Mouse (Mus musculus): ENCODE data around the gene Pip5k1b. TPM values are rescaled to one million over a fixed set of nuclear protein-coding genes. Genes with fewer than 3 reads are reported as not detected.

Pip5k1b gene
- polyA plus RNA-seq, 1 experiment from 2014 or later: 0.82 TPM

DNA sequence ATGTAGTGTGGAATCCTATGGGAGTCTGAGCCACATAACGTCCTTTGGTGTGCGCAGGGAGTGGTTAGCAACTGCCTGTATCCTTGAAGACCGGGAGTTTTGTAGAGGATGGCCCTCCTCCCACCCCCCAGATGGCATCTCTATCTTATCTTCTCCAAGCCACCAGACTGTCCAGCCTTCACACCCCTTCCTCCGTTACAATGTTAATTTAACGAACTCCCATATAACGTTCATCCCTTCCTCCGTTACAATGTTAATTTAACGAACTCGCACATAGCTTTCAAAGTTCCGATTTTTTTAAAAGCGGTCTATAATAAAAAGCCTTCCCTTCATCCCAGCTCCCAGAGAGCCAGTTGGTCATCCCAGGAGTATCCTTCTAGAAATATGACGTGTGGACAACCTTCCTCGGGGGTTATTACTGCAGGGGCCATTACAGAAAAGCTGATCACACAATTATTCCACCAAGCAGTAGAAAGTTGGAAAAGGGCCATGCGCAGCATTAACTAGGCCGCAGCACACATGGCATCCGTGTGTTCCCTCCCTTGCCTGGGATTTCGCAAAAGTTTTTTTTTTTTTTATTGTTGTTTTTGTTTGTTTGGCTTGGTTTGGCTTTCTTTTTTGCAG is 13.9 kb downstream of the Pip5k1b start:
- H3K36me3 ChIP-seq: no peaks in the 10 kb centered on the region
- H3K4me1 ChIP-seq (replicated peaks): no peaks in the 10 kb centered on the region
- H3K9me3 ChIP-seq: no peaks in the 10 kb centered on the region
- no peaks in the 10 kb centered on the region for H3K27me3 ChIP-seq
- ATAC-seq (ENCODE audit: low read depth): no peak
- no peak overlapping the region for H3K4me2 ChIP-seq
- 85% methylated on average over 17 of the region's 17 CpGs for WGBS
- H3K27ac ChIP-seq (replicated peaks): no peak overlapping the region
- H3K4me3 ChIP-seq: no peak overlapping the region
- H3K9ac ChIP-seq: no peak overlapping the region

DNA sequence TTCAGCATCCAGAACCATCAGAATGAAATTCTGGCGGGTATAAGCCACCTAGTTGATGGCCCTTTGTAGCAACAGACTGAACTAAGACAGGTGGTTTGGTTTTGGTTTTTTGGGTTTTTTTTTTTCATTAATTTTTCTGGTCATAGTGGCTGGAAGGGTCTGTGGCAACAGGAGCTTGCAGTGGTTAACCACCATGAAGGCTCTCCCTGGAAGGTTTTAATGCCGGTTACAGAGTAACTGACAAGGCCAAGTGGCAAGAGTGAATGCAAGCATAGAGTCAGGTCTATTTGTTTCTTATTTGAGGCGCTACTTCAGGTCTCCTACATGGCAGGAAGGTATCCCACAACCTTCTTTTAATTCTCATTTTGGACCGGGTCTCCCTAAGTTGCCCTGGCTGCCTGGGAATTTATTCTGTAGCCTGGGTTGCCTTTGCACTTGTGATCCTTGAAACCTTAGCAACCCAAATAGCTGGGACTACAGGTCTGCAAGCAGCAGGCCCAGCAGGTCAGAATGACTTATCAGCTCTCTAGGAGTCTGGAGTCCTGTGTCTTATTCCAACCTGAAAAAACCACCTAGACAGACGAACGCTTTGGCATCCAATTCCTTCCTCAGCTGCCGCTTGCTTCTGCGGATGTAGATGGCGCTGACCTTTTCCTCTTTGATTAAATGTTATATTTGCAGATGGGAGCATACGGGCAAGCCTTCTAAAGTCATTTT is 14.6 kb downstream of the Pip5k1b start:
- Histone ChIP-seq H3K9ac (no peak overlapping the region), H3K27ac (replicated peaks) (no peak overlapping the region), H3K9me3 (no peaks in the 10 kb centered on the region), H3K4me1 (replicated peaks) (no peaks in the 10 kb centered on the region), H3K27me3 (no peaks in the 10 kb centered on the region), H3K4me3 (no peak overlapping the region), H3K36me3 (no peaks in the 10 kb centered on the region), H3K4me2 (no peak overlapping the region)
- 87% methylated on average over 10 of the region's 10 CpGs for WGBS
- ATAC-seq (ENCODE audit: low read depth): no peak

DNA sequence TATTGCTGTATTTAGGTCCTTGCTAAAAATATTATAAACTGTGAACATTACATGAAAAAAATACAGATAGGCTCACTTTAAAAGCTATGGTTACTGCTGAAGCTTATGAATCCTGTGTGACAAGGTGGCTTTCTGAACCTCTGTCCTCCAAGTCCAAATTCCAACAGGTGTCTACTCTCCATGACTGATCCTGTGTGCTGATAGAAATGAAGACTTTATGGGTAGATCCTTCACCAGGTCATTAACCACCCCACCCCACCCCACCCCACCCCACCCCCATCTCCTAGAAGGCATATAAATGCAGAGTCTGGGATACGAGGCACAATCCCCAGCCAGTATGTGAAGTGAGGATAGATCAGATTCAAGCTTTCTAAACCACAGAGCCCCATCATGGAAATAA is 16.6 kb downstream of the Pip5k1b start:
- Histone ChIP-seq H3K27ac (replicated peaks) (no peak overlapping the region), H3K9ac (no peak overlapping the region), H3K4me1 (replicated peaks) (no peaks in the 10 kb centered on the region), H3K4me3 (no peak overlapping the region), H3K4me2 (no peak overlapping the region), H3K9me3 (no peaks in the 10 kb centered on the region), H3K36me3 (no peaks in the 10 kb centered on the region), H3K27me3 (no peaks in the 10 kb centered on the region)
- no peak for ATAC-seq (ENCODE audit: low read depth)
- 93% methylated on average over 1 of the region's 1 CpGs for WGBS

DNA sequence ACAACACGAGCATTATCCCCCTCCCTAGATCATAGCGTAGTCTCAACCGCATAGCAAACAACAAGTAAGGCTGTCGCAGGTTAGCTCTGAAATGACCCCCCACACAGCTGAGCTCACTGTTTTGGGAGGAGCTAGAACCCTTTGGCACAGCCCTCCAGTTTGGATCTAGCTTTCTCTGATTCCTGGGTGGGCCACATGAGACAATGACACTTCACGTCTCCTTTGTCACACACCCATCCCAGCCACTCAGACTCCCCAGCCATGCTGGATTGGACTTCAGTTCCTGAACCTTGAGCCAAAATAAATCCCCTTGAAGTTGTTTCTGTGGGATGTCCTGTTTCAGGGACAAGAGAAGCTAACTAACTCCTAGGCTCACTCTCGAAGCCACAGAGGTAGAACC is 17.5 kb downstream of the Pip5k1b start:
- no peaks in the 10 kb centered on the region for H3K27me3 ChIP-seq
- H3K27ac ChIP-seq (replicated peaks): no peak overlapping the region
- no peaks in the 10 kb centered on the region for H3K9me3 ChIP-seq
- no peaks in the 10 kb centered on the region for H3K4me1 ChIP-seq (replicated peaks)
- no peak overlapping the region for H3K9ac ChIP-seq
- no peak overlapping the region for H3K4me3 ChIP-seq
- ATAC-seq (ENCODE audit: low read depth): no peak
- H3K4me2 ChIP-seq: no peak overlapping the region
- WGBS: 88% methylated on average over 6 of the region's 6 CpGs
- no peaks in the 10 kb centered on the region for H3K36me3 ChIP-seq

DNA sequence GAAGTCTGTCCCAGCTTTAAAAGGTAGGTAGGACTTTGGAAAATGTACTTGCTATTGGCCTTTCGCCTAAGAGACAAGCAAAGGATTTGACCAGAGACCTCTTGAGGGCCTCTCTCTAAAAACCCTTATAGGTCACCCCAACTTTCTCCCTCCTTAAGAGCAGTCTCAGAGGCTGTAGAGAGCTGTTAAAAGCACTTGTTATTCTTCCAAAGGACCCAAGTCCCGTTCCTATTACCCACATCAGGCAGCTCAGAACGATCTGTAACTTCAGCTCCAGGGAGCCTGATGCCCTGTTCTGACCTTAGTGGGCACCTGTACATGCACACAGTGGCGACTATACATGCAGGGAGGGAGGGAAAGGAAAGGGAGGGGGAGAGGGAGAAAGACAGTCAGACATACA is 18.0 kb downstream of the Pip5k1b start:
- Histone ChIP-seq H3K9me3 (no peaks in the 10 kb centered on the region), H3K27ac (replicated peaks) (no peak overlapping the region), H3K36me3 (no peaks in the 10 kb centered on the region), H3K4me2 (no peak overlapping the region), H3K27me3 (no peaks in the 10 kb centered on the region), H3K4me3 (no peak overlapping the region), H3K4me1 (replicated peaks) (no peaks in the 10 kb centered on the region), H3K9ac (no peak overlapping the region)
- no peak for ATAC-seq (ENCODE audit: low read depth)
- WGBS: 89% methylated on average over 4 of the region's 4 CpGs

DNA sequence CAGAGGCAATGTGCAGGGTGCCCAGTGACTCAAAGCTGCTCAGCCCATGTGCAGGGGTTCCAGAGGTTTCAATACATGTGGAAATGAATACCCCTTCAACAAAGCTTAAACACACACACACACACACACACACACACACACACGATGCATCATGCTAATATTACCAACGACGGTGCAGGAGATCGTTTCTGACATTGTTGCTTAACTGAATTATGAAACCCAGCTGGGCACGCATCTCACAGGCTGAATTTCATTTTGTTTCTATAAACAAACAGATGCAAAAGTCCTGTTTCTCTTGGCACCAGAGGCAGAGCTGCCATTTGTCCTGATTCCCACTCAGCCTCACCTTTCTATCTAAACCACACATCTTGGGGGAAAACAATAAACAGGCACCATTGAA is 18.8 kb downstream of the Pip5k1b start:
- no peak for ATAC-seq (ENCODE audit: low read depth)
- Histone ChIP-seq H3K27ac (replicated peaks) (no peak overlapping the region), H3K27me3 (no peaks in the 10 kb centered on the region), H3K4me2 (no peak overlapping the region), H3K4me3 (no peak overlapping the region), H3K9me3 (no peaks in the 10 kb centered on the region), H3K4me1 (replicated peaks) (no peaks in the 10 kb centered on the region), H3K36me3 (no peaks in the 10 kb centered on the region), H3K9ac (no peak overlapping the region)
- WGBS: 90% methylated on average over 5 of the region's 5 CpGs

DNA sequence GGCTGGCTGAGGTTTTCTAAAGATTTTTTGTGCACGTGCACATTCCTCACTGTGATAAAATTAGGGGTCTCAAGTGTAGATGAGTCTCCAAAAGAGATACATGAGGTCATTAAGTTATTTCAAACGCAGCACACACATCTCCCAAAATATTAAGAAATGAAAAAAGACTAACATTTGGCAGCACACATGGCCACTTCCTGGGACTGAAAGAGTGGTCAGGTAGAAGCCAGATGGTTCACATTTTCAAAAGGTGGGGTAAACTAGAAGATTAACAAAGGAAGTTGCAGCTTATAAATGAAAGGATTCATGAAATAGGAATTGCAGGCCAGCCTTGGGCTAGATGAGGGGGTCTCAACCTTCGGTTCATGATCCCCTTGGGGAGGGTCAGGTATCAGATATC is 19.4 kb downstream of the Pip5k1b start:
- 94% methylated on average over 3 of the region's 3 CpGs for WGBS
- Histone ChIP-seq H3K9me3 (no peaks in the 10 kb centered on the region), H3K27me3 (no peaks in the 10 kb centered on the region), H3K9ac (no peak overlapping the region), H3K4me2 (no peak overlapping the region), H3K4me1 (replicated peaks) (no peaks in the 10 kb centered on the region), H3K36me3 (no peaks in the 10 kb centered on the region), H3K27ac (replicated peaks) (no peak overlapping the region), H3K4me3 (no peak overlapping the region)
- ATAC-seq (ENCODE audit: low read depth): no peak

DNA sequence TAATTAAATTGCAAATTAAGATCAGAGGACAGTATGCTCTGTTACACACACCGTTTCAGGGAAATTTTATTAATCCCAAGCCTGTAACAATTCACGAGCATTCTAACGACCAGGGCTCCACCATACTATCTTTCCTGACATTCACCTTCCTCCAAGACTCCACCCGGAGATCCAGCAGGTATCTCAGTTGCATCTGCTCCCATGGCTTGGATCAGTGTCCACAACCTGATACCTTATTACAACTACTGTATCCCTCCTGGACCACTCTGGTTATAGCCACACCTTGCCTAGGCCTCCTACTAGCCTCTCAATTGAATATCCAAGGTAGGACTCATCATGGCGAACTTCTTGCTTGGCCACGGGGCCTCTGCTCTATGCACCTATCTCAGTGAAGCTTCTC is 20.5 kb downstream of the Pip5k1b start:
- Histone ChIP-seq H3K27me3 (no peaks in the 10 kb centered on the region), H3K4me3 (no peak overlapping the region), H3K9me3 (no peaks in the 10 kb centered on the region), H3K4me1 (replicated peaks) (no peaks in the 10 kb centered on the region), H3K9ac (no peak overlapping the region), H3K4me2 (no peak overlapping the region), H3K36me3 (no peaks in the 10 kb centered on the region), H3K27ac (replicated peaks) (no peak overlapping the region)
- WGBS: 73% methylated on average over 6 of the region's 6 CpGs
- ATAC-seq (ENCODE audit: low read depth): no peak

DNA sequence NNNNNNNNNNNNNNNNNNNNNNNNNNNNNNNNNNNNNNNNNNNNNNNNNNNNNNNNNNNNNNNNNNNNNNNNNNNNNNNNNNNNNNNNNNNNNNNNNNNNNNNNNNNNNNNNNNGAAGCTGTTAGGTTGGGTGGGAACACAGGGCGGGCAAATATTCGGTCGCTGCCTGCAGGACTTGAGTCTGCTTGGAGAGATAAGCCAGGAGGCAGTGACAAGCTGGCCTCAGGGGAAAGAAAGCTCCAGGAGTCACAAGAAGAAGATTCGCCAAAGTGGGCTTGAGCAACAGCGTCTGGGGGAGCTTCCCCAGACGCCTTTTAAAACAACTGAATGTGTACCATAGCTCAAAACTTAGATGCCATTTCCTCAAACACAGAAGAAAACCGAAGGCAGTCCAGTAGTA is 20.9 kb downstream of the Pip5k1b start:
- 80% methylated on average over 7 of the region's 7 CpGs for WGBS

DNA sequence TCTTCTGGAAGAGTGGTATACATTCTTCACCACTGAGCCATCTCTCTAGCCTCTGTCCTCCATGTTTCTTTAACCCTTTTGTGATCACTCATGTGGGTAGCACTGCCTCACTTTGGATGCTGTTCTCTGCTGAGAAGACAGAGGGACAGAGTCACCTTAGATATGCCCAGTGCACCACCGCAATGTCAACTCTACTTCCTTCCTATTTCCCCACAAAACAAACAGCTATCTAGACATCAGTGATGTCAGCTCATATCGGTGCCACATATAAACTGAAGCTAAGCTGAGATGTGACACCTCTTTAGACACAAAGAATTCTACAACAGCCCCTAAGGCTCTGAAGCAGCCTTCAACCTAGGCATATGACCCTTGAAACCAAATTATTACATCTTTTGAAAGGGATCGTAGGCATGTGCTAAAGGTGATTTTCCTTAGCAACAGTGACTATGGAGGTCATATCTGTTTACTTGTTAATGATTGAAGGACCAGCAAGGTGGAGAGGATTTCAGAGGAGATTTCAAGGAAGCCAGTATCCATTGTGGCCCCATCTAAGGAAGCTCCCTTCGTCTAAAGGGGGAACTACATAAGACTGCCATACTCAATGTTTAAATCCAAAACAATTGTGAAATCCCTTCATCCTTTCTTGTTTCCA is 26.6 kb downstream of the Pip5k1b start:
- no peaks in the 10 kb centered on the region for H3K4me1 ChIP-seq (replicated peaks)
- no peak overlapping the region for H3K4me2 ChIP-seq
- H3K9me3 ChIP-seq: no peaks in the 10 kb centered on the region
- no peak for ATAC-seq (ENCODE audit: low read depth)
- no peak overlapping the region for H3K9ac ChIP-seq
- H3K4me3 ChIP-seq: no peak overlapping the region
- 91% methylated on average over 4 of the region's 4 CpGs for WGBS
- no peaks in the 10 kb centered on the region for H3K27me3 ChIP-seq
- no peak overlapping the region for H3K27ac ChIP-seq (replicated peaks)
- H3K36me3 ChIP-seq: no peaks in the 10 kb centered on the region

More for the DNA sequence above, 20.9 kb downstream of the Pip5k1b start:
- Histone ChIP-seq H3K36me3 (no peaks in the 10 kb centered on the region), H3K4me1 (replicated peaks) (no peaks in the 10 kb centered on the region), H3K9me3 (no peaks in the 10 kb centered on the region), H3K27me3 (no peaks in the 10 kb centered on the region), H3K4me2 (no peak overlapping the region), H3K4me3 (no peak overlapping the region), H3K9ac (no peak overlapping the region), H3K27ac (replicated peaks) (no peak overlapping the region)
- no peak for ATAC-seq (ENCODE audit: low read depth)

DNA sequence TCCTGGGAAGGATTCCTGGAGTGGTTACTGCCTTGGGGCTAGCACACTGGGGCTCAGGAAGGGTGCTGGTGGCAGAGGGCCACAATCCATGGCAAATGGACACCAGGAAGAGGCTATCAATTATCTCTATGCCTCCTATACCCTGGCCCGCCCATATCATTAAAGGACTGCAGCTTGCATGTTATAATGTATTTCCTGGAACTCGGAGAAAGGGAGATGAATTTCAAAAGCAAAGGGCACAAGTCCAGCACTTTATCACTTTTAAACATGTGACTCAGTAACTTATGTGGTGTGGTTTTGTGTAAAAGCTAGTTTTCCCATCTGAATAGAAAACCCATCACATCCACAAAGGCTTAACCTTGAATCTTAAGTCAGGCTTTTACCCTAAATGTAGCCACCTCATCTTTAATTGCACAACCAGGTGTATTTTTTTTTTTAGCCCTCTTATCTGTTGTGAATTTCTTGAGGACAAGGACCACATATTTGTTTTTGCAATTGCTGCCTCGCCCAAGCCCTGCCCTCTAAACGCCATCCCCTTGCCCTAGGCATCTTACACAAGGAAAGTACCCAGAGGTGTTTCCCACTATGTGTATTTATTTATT is 27.4 kb downstream of the Pip5k1b start:
- 79% methylated on average over 4 of the region's 4 CpGs for WGBS

DNA sequence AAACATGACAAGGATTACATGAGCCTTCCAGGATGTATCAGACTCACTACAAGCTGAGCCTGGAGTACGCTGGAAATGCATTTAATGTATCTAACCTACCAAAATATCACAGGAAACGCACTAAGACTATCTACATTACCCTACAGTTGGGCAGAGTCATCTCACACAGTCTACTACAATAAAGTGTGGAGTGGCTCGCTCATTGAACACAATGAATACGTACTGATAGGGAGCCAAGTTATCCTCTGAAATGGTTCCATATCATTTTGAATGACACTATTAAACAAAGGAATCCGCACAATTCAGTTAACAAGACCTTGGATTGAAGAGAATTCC is 28.1 kb downstream of the Pip5k1b start:
- Histone ChIP-seq H3K27ac (replicated peaks) (no peak overlapping the region), H3K27me3 (no peaks in the 10 kb centered on the region), H3K9ac (no peak overlapping the region), H3K9me3 (no peaks in the 10 kb centered on the region), H3K4me2 (no peak overlapping the region), H3K36me3 (no peaks in the 10 kb centered on the region), H3K4me1 (replicated peaks) (no peaks in the 10 kb centered on the region), H3K4me3 (no peak overlapping the region)
- WGBS: 90% methylated on average over 5 of the region's 5 CpGs
- ATAC-seq (ENCODE audit: low read depth): no peak

More for the DNA sequence above, 27.4 kb downstream of the Pip5k1b start:
- Histone ChIP-seq H3K36me3 (no peaks in the 10 kb centered on the region), H3K27ac (replicated peaks) (no peak overlapping the region), H3K9me3 (no peaks in the 10 kb centered on the region), H3K4me2 (no peak overlapping the region), H3K9ac (no peak overlapping the region), H3K4me3 (no peak overlapping the region), H3K4me1 (replicated peaks) (no peaks in the 10 kb centered on the region), H3K27me3 (no peaks in the 10 kb centered on the region)
- no peak for ATAC-seq (ENCODE audit: low read depth)

Data from neural tube, embryonic 13.5 days (tissue).